Mouse (Mus musculus) spleen, adult 2 months (tissue): ENCODE data around the gene Ppp1r14c.

ENCODE experiments used
- CTCF ChIP-seq: fragments of 200-500 bp; IDR thresholded peaks from 2 replicates; pipeline ENCODE4 v1.5.1; 2011; ENCODE audit warnings: mild to moderate bottlenecking, inconsistent platforms; ENCODE audit not compliant: insufficient read depth, insufficient read length, insufficient replicate concordance; ENCODE audit errors: extremely low read depth
- POLR2A ChIP-seq: fragments of 200-500 bp; IDR thresholded peaks from 2 replicates; pipeline ENCODE4 v1.6.1; 2011; ENCODE audit warnings: low read depth, low read length, inconsistent platforms

- TF ChIP-seq CTCF = no peak
- TF ChIP-seq POLR2A = no peak
These were observed 204 bp upstream of the Ppp1r14c start for GRCm38 (mm10) chr10:3365671-3366035.
